Mouse (Mus musculus) olfactory bulb, adult 2 months (tissue): ENCODE measurements around the gene Mnd1.

Experiments
- CTCF ChIP-seq: fragments of 200-500 bp; IDR thresholded peaks from 2 replicates; pipeline ENCODE4 v1.5.1; 2012; ENCODE audit warnings: low read depth, mild to moderate bottlenecking, low read length, moderate library complexity; ENCODE audit not compliant: insufficient read depth
- POLR2A ChIP-seq: fragments of 200-500 bp; IDR thresholded peaks from 2 replicates; pipeline ENCODE4 v1.6.1; 2012; ENCODE audit warnings: mild to moderate bottlenecking, low read depth, low read length, moderate library complexity; ENCODE audit not compliant: insufficient read depth

- TF ChIP-seq POLR2A (no peak), CTCF (no peak)
Measured at GRCm38 (mm10) chr3:84071641-84072040, 83.9 kb downstream of the Mnd1 start.
